Mouse (Mus musculus): ENCODE data around the gene Azi2.

The Azi2 gene

DNA sequence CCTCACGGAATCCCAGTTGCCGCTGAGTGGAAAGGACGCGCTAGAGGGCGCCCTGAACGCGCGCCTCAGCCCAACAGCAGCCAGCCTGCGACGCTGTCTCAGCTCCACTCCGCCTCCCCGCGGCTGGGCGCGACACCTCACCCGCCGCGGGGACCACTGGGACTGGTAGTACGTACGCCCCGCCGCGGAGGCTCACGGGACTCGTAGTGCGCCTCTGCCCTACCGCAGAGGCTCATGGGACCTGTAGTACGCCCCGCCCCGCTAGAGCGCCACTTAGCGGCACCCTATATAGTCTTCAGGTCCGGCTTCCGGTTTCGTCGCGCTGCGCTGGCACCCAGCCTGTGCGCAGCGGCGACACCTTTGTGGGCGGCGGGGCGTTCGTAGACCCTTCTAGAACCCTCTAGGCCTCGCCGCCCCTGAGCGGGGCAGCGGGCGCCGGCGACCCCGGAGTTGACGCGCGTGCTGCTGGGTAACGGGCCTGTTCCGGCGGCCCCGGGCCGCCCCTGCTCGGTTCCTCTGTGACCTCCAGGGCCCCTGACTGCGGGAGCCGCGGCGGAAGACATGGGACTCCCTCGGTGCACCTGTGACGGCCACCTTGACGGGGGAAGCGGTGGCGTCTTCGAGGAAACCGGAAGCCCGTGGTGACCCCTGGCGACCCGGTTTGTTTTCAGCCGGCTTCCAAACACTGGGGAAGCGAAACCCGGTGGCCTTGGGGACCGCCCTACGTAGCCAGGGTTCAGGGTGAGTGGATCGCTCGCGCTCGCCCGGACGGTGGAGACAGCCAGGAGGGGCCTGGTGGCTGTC is at the start of gene Azi2:
Gene Azi2 (plus strand): TSS at position 282 of the 804 bp plus-strand sequence.
- DNase-seq (ENCODE audit: low spot score) = peak; percentile 97

DNA sequence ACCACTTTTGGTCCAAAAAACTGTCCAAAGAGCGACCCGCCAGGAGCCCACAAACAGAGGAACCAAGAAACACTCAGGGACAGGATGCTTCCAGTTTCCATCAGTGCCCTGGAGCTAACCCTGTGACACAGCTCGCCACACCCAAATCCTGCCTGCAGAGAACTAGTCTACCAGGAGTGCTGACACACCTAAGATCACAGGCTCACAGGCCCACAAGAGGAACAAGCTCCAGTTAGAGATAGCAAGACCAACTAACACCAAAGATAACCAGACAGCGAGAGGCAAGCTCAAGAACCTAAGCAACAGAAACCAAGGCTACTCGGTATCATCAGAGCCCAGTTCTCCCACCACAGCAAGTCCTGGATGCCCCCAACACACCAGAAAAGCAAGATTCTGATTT is 43.7 kb upstream of the Azi2 start:
- DNase-seq (ENCODE audit: low spot score) = no peak

DNA sequence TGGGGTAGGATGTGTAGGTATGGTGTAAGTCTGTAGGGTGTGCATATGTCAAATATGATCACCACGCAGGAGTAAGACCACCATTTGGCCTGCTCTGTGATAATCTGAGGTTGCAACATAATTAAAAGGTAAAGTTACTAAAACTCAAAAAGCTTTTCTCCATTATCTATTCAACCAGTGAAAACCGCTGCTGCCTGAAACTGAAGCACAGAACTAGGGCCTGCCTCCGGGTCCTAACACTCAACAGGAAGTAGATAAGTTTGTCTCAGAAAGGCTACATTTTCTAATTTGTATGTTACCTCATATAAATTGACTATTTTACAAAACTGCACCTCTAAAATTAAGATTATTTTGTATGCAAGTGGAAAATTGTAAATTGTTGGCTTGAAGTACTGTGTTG is 38.8 kb upstream of the Azi2 start:
- DNase-seq (ENCODE audit: low spot score) = no peak

DNA sequence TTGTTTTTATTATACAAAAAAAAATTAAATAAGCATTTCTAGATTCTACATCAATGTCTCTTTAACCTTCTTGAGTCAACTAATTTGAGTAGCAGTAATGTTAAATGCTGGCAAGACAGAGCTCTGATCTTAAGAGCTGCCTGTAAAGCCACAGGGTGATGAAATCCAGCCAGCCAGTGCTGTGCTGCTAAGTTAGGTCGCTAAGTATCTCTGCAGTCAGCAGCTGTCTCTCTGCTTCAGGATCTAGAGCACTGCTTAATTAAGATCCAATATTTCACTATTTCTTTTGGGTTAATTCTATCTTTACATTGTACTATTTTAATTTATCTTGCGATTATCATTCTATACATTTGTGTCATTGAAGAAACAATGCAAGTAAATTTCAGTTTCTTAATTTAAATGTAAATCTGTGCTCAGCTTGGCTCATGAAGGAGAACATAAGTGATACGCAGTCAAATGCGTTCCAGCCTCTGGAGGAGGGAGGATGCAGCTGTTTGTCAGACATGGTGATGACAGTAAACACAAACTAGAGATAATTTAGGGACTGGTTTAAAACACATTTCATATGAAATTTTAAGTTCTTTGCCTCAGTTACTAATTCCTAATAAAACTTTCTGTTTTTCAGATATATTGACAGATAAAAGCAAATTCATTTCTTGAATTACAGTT is 36.9 kb upstream of the Azi2 start:
- DNase-seq (ENCODE audit: low spot score) = no peak

DNA sequence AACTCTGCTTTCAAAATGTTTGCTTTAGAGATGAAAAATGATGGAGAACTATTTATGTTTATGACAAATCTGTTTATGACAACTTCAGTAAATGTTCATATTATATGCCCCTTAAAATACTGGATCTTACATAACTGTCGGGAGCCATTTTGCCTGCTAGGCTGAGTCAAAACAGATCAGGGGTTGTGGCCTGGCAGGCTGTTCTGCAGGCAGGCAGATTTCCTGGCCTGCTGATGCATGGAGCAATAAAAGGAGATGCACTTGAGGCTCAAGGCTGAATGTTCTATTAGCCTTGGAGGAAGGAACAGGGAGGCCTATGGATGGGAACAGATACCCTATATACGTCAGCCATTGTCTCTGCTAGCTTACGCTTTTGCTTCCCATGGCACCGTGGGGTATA is 36.4 kb upstream of the Azi2 start:
- no peak for DNase-seq (ENCODE audit: low spot score)

DNA sequence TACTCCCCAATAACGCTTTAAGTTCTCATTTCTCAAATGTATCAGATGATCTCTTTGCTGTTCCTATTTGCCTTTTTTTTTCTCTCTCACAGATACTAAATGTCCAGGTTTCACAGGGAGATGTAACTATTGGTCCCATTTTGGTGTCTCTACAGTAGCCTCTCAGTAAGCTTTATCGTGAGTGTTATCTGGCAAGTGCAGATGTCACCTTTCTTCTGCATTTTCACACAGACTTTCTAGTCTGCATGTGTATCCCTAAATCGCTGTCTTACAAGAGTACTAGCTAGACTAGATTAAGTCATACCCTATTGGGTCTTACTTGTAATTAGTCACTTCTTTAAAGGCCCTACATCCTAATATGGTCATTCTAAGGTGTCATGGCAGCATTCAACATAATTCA is 27.4 kb upstream of the Azi2 start:
- DNase-seq (ENCODE audit: low spot score) = no peak

DNA sequence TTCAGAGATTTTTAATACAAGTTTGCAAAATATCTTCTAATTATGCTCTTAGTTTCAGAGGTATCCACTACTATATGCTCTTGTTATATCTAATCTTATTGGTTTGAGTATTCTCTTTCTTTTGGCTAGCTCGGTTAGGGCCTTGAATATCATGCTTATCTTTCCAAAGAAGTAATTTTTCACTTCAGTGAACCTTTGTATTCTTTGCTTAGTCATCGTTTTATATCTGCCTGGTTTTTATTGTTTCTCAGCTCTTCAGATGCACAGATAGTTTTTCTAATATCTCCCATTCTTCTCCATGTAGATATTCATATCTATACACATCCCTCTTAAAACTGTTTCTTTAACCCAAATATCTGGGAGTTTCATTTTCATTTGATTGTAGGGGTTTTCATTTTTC is 15.3 kb upstream of the Azi2 start:
- no peak for DNase-seq (ENCODE audit: low spot score)

DNA sequence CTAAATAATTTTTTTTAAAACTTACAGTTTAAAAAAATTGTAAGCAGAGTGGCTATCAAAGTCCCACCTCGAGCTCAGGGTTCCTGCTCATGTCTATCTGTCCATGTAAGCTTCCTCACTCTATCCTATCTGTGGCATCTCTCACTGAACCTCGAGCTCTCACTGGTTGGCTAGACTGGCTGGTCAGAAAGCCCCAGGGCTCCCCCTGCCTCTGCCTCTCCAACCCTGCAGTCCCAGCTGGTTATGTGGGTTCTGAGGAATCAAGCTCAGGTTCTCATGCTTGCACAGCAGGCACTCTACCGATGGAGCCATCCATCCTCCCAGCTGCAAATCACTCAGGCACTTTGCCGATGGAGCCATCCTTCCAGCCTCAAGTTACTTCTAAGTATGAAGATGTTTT is 10.8 kb upstream of the Azi2 start:
- DNase-seq (ENCODE audit: low spot score) = no peak

DNA sequence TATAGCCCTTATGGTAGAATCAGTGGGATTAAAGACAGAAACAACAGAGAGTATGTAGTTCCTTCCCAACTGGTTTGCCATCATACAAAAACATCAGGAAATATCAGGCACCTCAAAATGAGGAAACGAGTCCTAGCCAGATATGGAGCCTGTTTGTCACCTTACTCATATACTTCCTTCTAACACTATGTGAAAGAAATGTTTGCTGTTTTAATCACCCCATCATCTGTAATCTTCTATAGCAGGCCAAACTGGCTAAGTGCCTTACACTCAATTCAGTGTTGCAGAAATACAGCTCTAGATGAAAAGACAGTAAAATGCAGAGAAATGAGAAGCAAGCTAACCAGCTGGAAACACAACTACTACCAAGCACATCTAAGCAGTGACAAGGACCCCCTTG is 10.0 kb upstream of the Azi2 start:
- no peak for DNase-seq (ENCODE audit: low spot score)

DNA sequence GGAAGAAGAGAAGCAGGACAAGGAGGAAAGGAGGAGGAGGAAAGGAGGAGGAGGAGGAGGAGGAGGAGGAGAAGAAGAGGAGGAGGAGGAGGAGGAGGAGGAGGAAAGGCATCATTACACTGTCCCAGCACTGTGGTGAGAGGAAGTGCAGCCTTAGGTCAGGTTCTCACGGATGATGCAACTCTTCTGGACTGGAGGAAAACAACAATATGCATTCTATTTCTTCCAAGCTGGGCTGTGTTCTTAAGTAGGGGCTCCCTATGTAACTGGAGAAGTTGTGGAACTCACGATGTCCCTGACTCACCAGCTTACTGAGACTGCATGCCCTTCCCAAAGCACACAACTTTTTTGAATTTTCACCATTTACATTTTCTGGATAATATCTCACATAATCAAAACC is 8.6 kb upstream of the Azi2 start:
- no peak for DNase-seq (ENCODE audit: low spot score)

DNA sequence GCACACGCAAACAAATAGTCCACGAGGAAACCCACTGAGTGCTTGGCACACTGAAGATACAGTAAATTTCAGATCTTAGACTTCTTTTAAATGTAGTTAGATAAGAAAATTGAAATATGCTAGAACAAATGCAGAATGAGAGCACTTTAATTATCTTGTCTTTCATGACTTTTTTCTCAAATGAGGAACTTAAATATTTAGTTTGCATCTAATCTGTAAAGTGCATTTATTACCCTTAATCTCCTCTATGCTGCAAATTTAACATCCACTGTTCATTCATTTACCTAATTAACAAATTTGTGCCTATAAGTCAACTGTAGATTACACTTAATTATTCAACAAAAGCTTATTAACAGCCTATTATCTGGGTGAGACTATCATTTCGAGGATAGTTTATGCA is 5.3 kb upstream of the Azi2 start:
- DNase-seq (ENCODE audit: low spot score) = no peak

DNA sequence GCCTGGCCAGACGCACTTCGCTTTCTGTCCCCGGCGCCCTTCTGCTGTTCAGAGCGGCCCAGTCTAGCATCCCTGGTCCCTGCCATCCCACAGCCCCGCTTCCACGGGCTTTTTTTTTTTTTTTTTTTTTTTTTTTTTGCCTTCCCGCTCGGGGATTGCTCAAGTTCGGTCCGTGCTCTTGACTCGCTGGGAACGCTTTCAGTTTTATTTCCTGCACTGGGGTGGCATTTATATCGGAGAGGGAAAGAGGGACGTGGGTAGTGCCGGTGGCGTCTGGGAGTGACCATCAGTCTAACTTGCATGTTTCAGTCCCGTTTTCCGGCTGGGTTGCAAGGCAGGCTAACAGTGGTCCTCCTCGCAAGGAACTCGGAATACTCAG is 712 bp downstream of the Azi2 start:
- DNase-seq (ENCODE audit: low spot score) = peak; percentile 73

DNA sequence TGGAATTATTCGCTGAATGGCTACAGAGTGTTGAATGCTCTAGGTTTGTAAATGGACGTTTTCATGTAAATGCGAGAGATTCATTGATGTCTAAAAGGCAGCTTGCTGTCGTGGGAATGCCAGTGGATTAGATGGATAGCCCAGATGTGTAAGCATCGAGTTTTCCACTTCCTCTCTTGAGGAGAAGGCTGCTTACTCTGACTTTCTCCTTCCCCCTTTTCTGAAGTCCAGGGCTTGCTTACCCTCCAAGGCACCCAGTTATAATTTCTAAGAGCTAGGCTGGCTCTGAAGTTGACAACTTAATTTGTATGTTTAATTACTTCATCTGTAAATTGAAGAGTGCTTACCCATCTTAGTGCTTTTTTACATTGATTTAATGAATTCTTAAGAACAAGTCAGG is 1.3 kb downstream of the Azi2 start:
- no peak for DNase-seq (ENCODE audit: low spot score)

DNA sequence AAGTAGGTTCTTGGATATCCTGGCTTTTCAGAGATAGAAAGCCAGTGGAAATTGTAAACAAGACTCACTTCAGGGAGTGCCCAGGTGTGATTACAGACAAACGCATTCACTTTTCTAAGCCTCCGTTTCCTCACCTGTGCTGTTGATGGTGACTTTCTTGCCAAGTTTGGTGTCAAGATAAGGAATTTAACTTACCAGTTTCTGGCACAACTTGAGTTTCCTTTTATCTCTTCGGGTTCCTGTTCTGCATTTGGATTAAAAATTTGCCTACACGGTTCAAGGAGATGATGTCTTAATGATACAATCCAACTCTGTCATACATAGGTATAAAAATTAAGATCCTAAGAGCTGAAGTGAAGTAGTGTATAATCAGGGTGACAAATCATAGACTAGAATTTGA is 2.4 kb downstream of the Azi2 start:
- DNase-seq (ENCODE audit: low spot score) = no peak

DNA sequence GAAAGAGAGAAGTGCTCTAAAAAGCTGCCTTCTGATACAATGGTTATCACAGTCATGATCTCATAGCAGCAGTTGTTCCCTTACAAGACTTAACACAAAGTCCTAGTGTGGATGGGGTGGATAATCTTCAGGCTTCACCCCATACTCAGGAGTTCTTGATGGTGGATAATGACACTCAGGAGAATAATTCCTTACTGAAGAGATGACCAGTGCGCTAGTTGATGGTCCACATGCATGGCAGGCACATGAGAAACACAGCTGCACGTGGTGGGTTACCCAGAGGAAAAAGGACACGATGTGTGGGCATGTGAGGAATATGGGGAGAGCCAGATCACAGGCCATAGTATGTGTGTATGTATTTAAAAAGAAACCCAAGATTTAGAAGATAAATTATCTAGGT is 3.3 kb downstream of the Azi2 start:
- DNase-seq (ENCODE audit: low spot score) = no peak

DNA sequence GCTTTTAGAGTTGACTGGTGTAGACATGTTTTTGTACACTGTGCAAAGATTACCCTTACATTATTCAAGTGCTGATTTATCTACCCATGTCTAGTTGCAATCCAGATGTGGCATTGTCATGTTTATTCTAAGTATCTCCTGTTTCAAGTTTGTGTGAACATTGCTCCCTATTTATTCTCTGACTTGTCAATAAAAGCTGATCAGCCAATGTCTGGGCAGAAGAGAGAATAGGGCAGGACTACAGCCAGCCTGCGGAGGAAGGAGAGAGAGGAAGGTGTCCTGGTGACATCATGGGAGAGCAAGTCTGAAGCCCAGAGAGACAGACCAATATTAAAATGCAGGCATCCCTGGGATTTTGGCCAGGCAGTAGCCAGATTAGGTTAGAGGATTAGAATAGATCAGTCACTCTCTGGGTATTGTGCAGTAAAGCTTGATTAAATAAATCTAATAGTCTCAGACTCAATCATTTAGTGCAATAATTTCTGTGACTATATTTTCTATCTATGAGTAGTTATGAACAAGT is 4.8 kb downstream of the Azi2 start:
- no peak for DNase-seq (ENCODE audit: low spot score)

DNA sequence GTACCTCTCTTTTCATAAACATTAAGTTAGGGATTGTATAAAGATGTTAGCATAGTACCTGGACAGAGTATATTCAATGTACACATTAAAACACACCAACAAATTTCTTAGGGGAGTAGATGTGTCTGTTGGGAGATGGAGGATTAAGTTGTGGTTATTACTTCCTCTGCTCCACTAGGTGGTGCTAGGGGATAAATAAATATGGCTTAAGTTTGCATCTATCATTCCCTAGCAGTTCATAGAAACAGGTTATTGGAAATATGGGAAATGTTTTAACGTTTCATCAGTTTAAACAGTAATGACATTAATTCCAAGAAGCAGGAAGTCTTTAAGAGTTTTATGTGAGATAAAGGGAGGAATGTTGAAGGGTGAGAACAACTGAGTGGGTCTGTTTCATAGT is 13.0 kb downstream of the Azi2 start:
- peak; percentile 50 for DNase-seq (ENCODE audit: low spot score)

DNA sequence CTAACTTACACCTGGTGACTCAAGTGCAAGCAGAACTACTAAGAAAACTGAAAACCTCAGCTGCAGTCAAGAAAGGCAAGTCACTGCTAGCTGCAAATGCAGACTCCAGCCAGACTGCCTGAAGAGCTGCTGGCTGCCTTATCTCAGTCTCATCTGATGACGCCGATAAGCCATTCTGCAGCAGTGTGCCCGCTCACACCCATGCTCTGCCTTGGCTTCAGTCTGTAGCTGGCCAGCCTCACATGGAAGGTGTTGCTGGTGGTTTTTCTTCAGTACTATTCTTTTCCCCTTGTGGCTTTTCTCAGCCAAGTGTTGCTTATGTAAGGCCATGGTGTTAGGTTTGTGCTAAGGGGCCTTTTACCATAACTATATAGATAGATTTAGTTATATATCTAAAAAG is 18.8 kb downstream of the Azi2 start:
- DNase-seq (ENCODE audit: low spot score) = no peak

DNA sequence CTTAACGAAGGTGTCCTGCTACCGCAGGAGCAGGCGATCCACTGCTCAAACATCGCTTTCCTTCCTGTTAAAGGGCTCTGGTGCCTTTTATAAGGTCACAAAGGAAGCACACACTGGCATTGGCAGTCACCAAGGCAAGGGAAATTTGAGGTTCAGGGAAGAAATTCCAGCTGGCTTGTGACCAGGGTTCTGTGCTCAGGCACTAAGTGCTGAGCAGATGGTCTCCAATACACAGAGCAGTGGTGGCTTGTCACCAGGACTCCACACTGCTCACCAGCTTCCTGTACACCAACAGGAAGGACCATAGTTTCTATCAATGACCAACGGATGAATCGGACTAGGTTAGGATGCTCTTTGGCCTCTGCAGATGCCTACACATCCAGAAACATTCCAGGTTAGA is 30.1 kb downstream of the Azi2 start:
- DNase-seq (ENCODE audit: low spot score) = no peak

DNA sequence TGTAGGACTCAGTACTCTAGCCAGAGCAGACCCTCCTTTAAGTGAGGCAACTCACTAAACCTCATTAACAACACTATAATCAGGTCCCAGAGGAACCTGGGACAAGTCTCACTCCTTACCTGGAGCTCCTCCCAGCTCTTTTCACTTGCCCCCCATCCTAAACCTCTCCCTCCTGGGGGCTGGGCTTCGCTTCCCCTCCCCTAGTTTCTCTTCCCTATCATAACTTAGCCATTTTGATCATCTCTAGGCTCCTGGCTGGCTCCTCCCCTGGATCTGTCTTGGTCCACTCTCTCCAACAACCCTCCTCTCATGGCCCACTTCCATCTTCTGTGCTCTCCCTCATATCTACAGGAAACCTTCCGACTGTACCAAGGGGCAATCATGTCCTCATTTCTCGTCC is 31.0 kb downstream of the Azi2 start:
- DNase-seq (ENCODE audit: low spot score) = no peak

DNA sequence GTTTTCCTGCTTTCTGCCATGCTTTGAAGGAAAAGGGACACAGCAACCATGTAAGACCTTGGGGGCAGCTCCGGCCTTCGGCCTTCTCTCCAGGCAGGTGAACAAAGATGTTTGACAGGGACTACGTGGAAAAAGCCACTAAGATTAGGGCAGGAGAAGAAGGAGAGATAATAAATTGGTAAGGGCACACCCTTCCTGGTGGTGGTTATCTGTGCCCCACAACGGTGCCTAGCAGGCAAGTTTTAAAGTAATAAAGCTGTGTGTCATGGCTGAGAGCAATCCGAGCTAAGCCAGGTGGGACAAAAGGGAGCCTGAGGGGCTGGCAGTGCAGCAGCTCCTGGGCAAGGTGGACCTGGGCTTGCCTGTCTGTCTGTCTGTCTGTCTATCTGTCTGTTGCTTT is 31.8 kb downstream of the Azi2 start:
- no peak for DNase-seq (ENCODE audit: low spot score)

DNA sequence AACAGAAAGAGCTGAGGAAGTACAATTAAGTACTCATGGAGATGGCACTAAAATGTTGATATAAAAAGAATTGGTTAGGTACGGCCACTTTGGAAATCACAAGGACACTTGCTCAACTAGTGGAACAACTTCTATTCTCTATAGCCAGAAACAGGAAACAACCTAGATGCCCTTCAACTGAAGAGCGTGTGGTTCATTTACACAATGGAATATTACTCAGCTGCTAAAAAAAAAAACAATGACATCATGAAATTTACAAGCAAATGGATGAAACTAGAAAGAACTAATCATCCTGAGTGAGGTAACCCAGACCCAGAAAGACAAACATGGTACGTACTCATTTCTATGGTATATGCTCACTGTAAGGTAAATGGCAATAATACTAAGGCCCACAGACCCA is 33.1 kb downstream of the Azi2 start:
- DNase-seq (ENCODE audit: low spot score) = no peak

DNA sequence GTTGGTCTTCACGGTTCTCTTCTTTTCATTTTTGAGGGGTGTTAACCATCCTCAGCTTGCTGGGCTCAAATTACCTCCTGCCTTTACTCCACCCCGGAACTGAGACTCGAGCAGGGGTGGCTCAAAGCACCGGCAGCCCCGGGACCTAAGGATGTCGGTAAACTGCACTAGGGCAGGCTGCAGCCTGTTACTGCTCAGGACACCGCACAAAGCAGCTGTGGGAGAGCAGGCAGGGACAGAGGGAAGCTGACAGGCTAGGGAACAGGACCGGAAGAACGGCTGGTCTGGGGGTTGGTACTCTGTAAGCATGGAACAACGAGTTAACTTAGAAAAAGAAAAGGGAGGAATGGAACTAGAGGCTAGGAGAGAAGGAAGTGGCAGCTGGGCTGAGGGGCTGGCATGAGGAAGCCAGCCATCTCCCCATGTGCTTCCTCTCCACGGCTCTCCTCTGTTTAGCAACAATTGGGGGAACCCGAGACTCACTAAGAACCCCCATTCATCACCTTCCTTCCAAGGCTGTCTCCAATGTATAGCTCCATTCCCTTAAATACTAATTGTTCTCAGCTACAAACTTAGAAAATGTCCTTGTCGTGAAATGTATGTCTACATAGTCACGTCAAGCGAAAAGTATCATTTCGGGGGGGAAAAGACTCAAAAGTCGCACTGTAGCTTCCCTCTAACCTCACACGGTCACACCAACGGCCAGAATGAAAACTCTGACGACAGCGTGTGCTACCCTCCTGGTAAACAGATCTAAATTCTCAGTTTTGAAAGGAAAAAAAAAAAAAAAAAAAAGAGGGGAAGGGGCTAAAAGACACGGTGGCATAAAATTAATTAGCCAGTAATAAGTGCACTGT is 42.5 kb downstream of the Azi2 start:
- no peak for DNase-seq (ENCODE audit: low spot score)

Data from adipocyte (in vitro differentiated cells).